Mouse (Mus musculus) macrophage (primary cell): Measurements from ENCODE around the gene Atg4b. TPM values are rescaled to one million over a fixed set of nuclear protein-coding genes. Genes with fewer than 3 reads are reported as not detected.
"Not testable (repeated sequence)": the region's sequence is repeated elsewhere in the genome, so short reads cannot be mapped to it uniquely, and the experiment has no call there.

ENCODE experiments used
- H3K27ac ChIP-seq: fragments of 350-480 bp; formaldehyde crosslinking; 2 replicates; pipeline ENCODE4 v1.9.0; 2021
- H3K36me3 ChIP-seq: fragments of 350-480 bp; formaldehyde crosslinking; 2 replicates; pipeline ENCODE4 v1.9.0; 2021; ENCODE audit errors: inconsistent target
- H3K4me3 ChIP-seq: fragments of 350-480 bp; formaldehyde crosslinking; 2 replicates; pipeline ENCODE4 v1.9.0; 2021; ENCODE audit errors: inconsistent target
- H3K79me2 ChIP-seq: fragments of 350-480 bp; formaldehyde crosslinking; 2 replicates; pipeline ENCODE4 v1.9.0; 2021; ENCODE audit errors: inconsistent target
- WGBS: methylation state at CpG from one replicate; pipeline ENCODE4 v1.1.7; 2026; ENCODE audit warnings: inconsistent platforms; ENCODE audit not compliant: missing documents; 5-methylcytosine and 5-hydroxymethylcytosine counted together
- polyA plus RNA-seq: library from polyadenylated mRNA; stranded (reverse); fragments of 250-400 nt; gene quantifications from 3 replicates; pipeline ENCODE4 v1.2.4, GENCODE M21; 2018; ENCODE audit warnings: inconsistent platforms

Gene Atg4b
- polyA plus RNA-seq, 1 experiment from 2014 or later = 47.4 TPM

GRCm38 (mm10) chr1:93818722-93819121 is 67.4 kb downstream of the Atg4b start:
- no peaks in the 10 kb centered on the region for H3K79me2 ChIP-seq
- H3K4me3 ChIP-seq = no peak overlapping the region
- WGBS = 93% methylated on average over 7 of the region's 7 CpGs
- peaks cover 52% of the 10 kb centered on the region for H3K36me3 ChIP-seq
- H3K27ac ChIP-seq = no peak overlapping the region

GRCm38 (mm10) chr1:93823796-93824495 is 72.6 kb downstream of the Atg4b start:
- 51% methylated on average over 3 of the region's 3 CpGs for WGBS
- H3K4me3 ChIP-seq = no peak overlapping the region
- H3K79me2 ChIP-seq = no peaks in the 10 kb centered on the region
- H3K36me3 ChIP-seq = peaks cover 15% of the 10 kb centered on the region
- H3K27ac ChIP-seq = no peak overlapping the region

- peak within 1 kb of the TSS; percentile 75 for H3K27ac ChIP-seq
- peak within 1 kb of the TSS; percentile 70 for H3K4me3 ChIP-seq
- H3K79me2 ChIP-seq = no peaks in the 10 kb centered on the region
- peaks cover 8% of the 10 kb centered on the region for H3K36me3 ChIP-seq
- WGBS = 34% methylated on average over 10 of the region's 10 CpGs
Measured at GRCm38 (mm10) chr1:93824609-93825008, 73.3 kb downstream of the Atg4b start, which contains the start of gene D2hgdh. Gene D2hgdh (plus strand): TSS chr1:93824909.

GRCm38 (mm10) chr1:93825105-93825674 is 73.9 kb downstream of the Atg4b start:
- Histone ChIP-seq H3K79me2 (no peaks in the 10 kb centered on the region), H3K27ac (peak overlapping the region; percentile 75), H3K36me3 (peaks cover 2% of the 10 kb centered on the region; the same call in 1 of the 2 replicates), H3K4me3 (peak overlapping the region; percentile 70)
- WGBS = under 1% methylated on average over 30 of the region's 30 CpGs

GRCm38 (mm10) chr1:93825771-93826539 is 74.7 kb downstream of the Atg4b start:
- H3K79me2 ChIP-seq = no peaks in the 10 kb centered on the region
- H3K36me3 ChIP-seq = no peaks in the 10 kb centered on the region; the same call in 1 of the 2 replicates
- peak overlapping the region; percentile 75 for H3K27ac ChIP-seq
- WGBS = 50% methylated on average over 25 of the region's 27 CpGs
- H3K4me3 ChIP-seq = peak overlapping the region; percentile 70

- WGBS = 89% methylated on average over 9 of the region's 9 CpGs
- Histone ChIP-seq H3K4me3 (no peak overlapping the region), H3K27ac (no peak overlapping the region), H3K36me3 (no peaks in the 10 kb centered on the region; the same call in 1 of the 2 replicates), H3K79me2 (no peaks in the 10 kb centered on the region)
Measured at GRCm38 (mm10) chr1:93826540-93826835, 75.2 kb downstream of the Atg4b start.

GRCm38 (mm10) chr1:93832754-93833360 is 81.6 kb downstream of the Atg4b start:
- not testable (repeated sequence) for H3K27ac ChIP-seq, H3K4me3 ChIP-seq, H3K79me2 ChIP-seq
- peaks cover 15% of the 10 kb centered on the region; the same call in 1 of the 2 replicates for H3K36me3 ChIP-seq
- 80% methylated on average over 1 of the region's 4 CpGs for WGBS

- Histone ChIP-seq H3K27ac (no peak overlapping the region), H3K79me2 (no peaks in the 10 kb centered on the region), H3K4me3 (no peak overlapping the region), H3K36me3 (peaks cover 15% of the 10 kb centered on the region; the same call in 1 of the 2 replicates)
- WGBS = 94% methylated on average over 6 of the region's 7 CpGs
Measured at GRCm38 (mm10) chr1:93834671-93835150, 83.4 kb downstream of the Atg4b start.

- H3K79me2 ChIP-seq = no peaks in the 10 kb centered on the region
- no peak overlapping the region for H3K4me3 ChIP-seq
- H3K27ac ChIP-seq = no peak overlapping the region
- WGBS = 89% methylated on average over 4 of the region's 4 CpGs
- peaks cover 15% of the 10 kb centered on the region; the same call in 1 of the 2 replicates for H3K36me3 ChIP-seq
Measured at GRCm38 (mm10) chr1:93835211-93835610, 83.9 kb downstream of the Atg4b start.

- H3K27ac ChIP-seq = no peak overlapping the region
- H3K79me2 ChIP-seq = no peaks in the 10 kb centered on the region
- H3K36me3 ChIP-seq = peaks cover 15% of the 10 kb centered on the region; the same call in 1 of the 2 replicates
- 96% methylated on average over 5 of the region's 6 CpGs for WGBS
- H3K4me3 ChIP-seq = no peak overlapping the region
Measured at GRCm38 (mm10) chr1:93835876-93836531, 84.7 kb downstream of the Atg4b start.

- H3K27ac ChIP-seq = no peak overlapping the region
- no peak overlapping the region for H3K4me3 ChIP-seq
- H3K79me2 ChIP-seq = no peaks in the 10 kb centered on the region
- H3K36me3 ChIP-seq = peaks cover 15% of the 10 kb centered on the region; the same call in 1 of the 2 replicates
- WGBS = 97% methylated on average over 2 of the region's 2 CpGs
Measured at GRCm38 (mm10) chr1:93836532-93836913, 85.2 kb downstream of the Atg4b start.

GRCm38 (mm10) chr1:93837335-93837734 is 86.0 kb downstream of the Atg4b start:
- Histone ChIP-seq H3K27ac (no peak overlapping the region), H3K4me3 (no peak overlapping the region), H3K36me3 (peaks cover 15% of the 10 kb centered on the region; the same call in 1 of the 2 replicates), H3K79me2 (no peaks in the 10 kb centered on the region)
- 97% methylated on average over 8 of the region's 8 CpGs for WGBS

GRCm38 (mm10) chr1:93838569-93838968 is 87.3 kb downstream of the Atg4b start:
- peaks cover 15% of the 10 kb centered on the region; the same call in 1 of the 2 replicates for H3K36me3 ChIP-seq
- not testable (repeated sequence) for H3K4me3 ChIP-seq, H3K27ac ChIP-seq, H3K79me2 ChIP-seq
- WGBS = 89% methylated on average over 7 of the region's 8 CpGs
